Comparison of ENCODE assay signal across 8 mouse cellular contexts in the genomic region with DNA sequence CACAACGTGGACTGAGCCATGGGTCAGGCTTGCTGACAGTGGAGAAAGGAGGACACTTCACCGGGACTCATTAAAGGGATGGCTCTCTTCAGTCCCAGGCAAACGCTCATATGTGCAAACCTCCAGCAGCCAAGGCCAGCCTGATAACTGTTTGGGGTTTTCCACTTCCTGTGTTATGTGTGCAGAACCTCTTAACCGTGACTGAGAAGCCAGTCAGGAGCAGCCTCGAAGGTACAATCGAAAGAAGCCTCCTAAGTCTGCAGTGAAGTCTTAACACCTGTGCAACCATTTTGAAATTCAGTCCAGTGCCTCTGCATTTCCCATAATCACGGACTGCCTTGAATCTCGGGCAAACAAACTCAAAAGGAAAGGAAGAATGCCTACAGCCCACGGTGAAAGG. TPM values are rescaled to one million over a fixed set of nuclear protein-coding genes. Genes with fewer than 3 reads are reported as not detected.
DNase-seq lines count a peak whose midpoint lies in the region; ATAC-seq lines count a peak whose summit lies in the region.

No protein-coding gene starts in this region.

- no peak for ATAC-seq in embryonic facial prominence, embryonic 12.5 days (ENCODE audit: insufficient number of reproducible peaks, insufficient read depth, low FRiP score, low TSS enrichment)
- ATAC-seq in midbrain, embryonic 13.5 days, result no peak
- no peak for ATAC-seq in midbrain, embryonic 11.5 days (ENCODE audit: low FRiP score)

- 28% methylated on average over 9 of the region's 9 CpGs for WGBS in embryonic facial prominence, embryonic 12.5 days
- 34% methylated on average over 9 of the region's 9 CpGs for WGBS in embryonic facial prominence, embryonic 10.5 days
- WGBS in midbrain, embryonic 13.5 days, result 38% methylated on average over 9 of the region's 9 CpGs
- 34% methylated on average over 9 of the region's 9 CpGs for WGBS in midbrain, embryonic 11.5 days

- no peak overlapping the region for H3K27ac ChIP-seq in embryonic facial prominence, embryonic 12.5 days
- no peak overlapping the region for H3K27ac ChIP-seq in embryonic facial prominence, embryonic 10.5 days (replicated peaks)
- H3K27ac ChIP-seq in midbrain, embryonic 13.5 days, result no peak overlapping the region
- H3K27ac ChIP-seq in midbrain, embryonic 11.5 days (ENCODE audit: low read depth, low read length), result no peak overlapping the region

- H3K27me3 ChIP-seq in embryonic facial prominence, embryonic 12.5 days, result peaks cover 40% of the 10 kb centered on the region
- H3K27me3 ChIP-seq in embryonic facial prominence, embryonic 10.5 days (replicated peaks; ENCODE audit: low read depth, poor library complexity, severe bottlenecking), result peaks cover 88% of the 10 kb centered on the region
- H3K27me3 ChIP-seq in midbrain, embryonic 13.5 days, result peaks cover 33% of the 10 kb centered on the region
- H3K27me3 ChIP-seq in midbrain, embryonic 11.5 days (ENCODE audit: control insufficient read depth, insufficient read depth, low read length), result peaks cover 42% of the 10 kb centered on the region

- DNase-seq in embryonic facial prominence, embryonic 10.5 days (ENCODE audit: low spot score), result no peak
- DNase-seq in midbrain, embryonic 11.5 days (ENCODE audit: low spot score, missing footprints), result no peak
- peak; percentile 78 for DNase-seq in induced T-regulatory cell, adult 2 months (ENCODE audit: low read depth)
- DNase-seq in thymus, postnatal 10 days (ENCODE audit: low spot score in 2 of 2), result peak; percentile 9 to 41
- no peak for DNase-seq in kidney, adult 9 months
- DNase-seq in adrenal gland, postnatal 4 days (ENCODE audit: low spot score in 2 of 2), result no peak

- no peak overlapping the region for H3K4me3 ChIP-seq in embryonic facial prominence, embryonic 12.5 days
- no peak overlapping the region for H3K4me3 ChIP-seq in embryonic facial prominence, embryonic 10.5 days
- H3K4me3 ChIP-seq in midbrain, embryonic 13.5 days (replicated peaks), result peak overlapping the region; percentile 87
- H3K4me3 ChIP-seq in midbrain, embryonic 11.5 days (ENCODE audit: low read depth, low read length), result no peak overlapping the region

- H3K4me2 ChIP-seq in embryonic facial prominence, embryonic 12.5 days (replicated peaks), result peak overlapping the region; percentile 99; the same call in 1 of the 2 replicates
- H3K4me2 ChIP-seq in midbrain, embryonic 13.5 days (replicated peaks), result peak overlapping the region; percentile 93
- H3K4me2 ChIP-seq in midbrain, embryonic 11.5 days, result no peak overlapping the region

- no peak overlapping the region for H3K9ac ChIP-seq in embryonic facial prominence, embryonic 12.5 days
- no peak overlapping the region; the same call in 1 of the 2 replicates for H3K9ac ChIP-seq in midbrain, embryonic 13.5 days (replicated peaks)
- H3K9ac ChIP-seq in midbrain, embryonic 11.5 days (ENCODE audit: low read length), result no peak overlapping the region

- H3K9me3 ChIP-seq in embryonic facial prominence, embryonic 12.5 days, result no peaks in the 10 kb centered on the region
- no peaks in the 10 kb centered on the region for H3K9me3 ChIP-seq in embryonic facial prominence, embryonic 10.5 days
- no peaks in the 10 kb centered on the region for H3K9me3 ChIP-seq in midbrain, embryonic 13.5 days
- no peaks in the 10 kb centered on the region for H3K9me3 ChIP-seq in midbrain, embryonic 11.5 days (ENCODE audit: control insufficient read depth, low read length)

- H3K36me3 ChIP-seq in embryonic facial prominence, embryonic 12.5 days, result no peaks in the 10 kb centered on the region
- H3K36me3 ChIP-seq in embryonic facial prominence, embryonic 10.5 days (replicated peaks), result no peaks in the 10 kb centered on the region
- H3K36me3 ChIP-seq in midbrain, embryonic 13.5 days, result no peaks in the 10 kb centered on the region
- no peaks in the 10 kb centered on the region for H3K36me3 ChIP-seq in midbrain, embryonic 11.5 days (ENCODE audit: control insufficient read depth, insufficient read depth, low read length)

- H3K4me1 ChIP-seq in embryonic facial prominence, embryonic 12.5 days, result peaks cover 16% of the 10 kb centered on the region; the same call in 1 of the 2 replicates
- peaks cover 38% of the 10 kb centered on the region for H3K4me1 ChIP-seq in embryonic facial prominence, embryonic 10.5 days
- H3K4me1 ChIP-seq in midbrain, embryonic 13.5 days (replicated peaks), result peaks cover 44% of the 10 kb centered on the region
- peaks cover 15% of the 10 kb centered on the region for H3K4me1 ChIP-seq in midbrain, embryonic 11.5 days (ENCODE audit: control insufficient read depth, insufficient read depth, low read length)

RNA-seq across cellular contexts. Expression of gene Gfod1, which starts 3.1 kb away (rescaled TPM):
- 0.66 and 0.87 TPM in 2 replicates for polyA plus RNA-seq in embryonic facial prominence, embryonic 12.5 days (2016; fragmentation: Nextera tagmentation; extraction: Ambion mirVana)
- polyA plus RNA-seq in embryonic facial prominence, embryonic 10.5 days (2016; fragmentation: Nextera tagmentation; extraction: Ambion mirVana), result 0.10 and 0.40 TPM in 2 replicates
- 1.6 and 1.7 TPM in 2 replicates for polyA plus RNA-seq in midbrain, embryonic 13.5 days (2015; fragmentation: Nextera tagmentation; extraction: Ambion mirVana)
- polyA plus RNA-seq in midbrain, embryonic 11.5 days (2014; fragmentation: Nextera tagmentation; extraction: Ambion mirVana), result 0.53 and 0.77 TPM in 2 replicates
- total RNA-seq in adrenal gland, postnatal 4 days (2021), result 10 to 100 TPM; 10.3 to 10.4 TPM

Comparison
In these comparisons a context has a peak if more than half of its experiments do, and no peak if none do; other contexts are left out.
1. DNase-seq: peak in induced T-regulatory cell, adult 2 months (single experiment) and thymus, postnatal 10 days (2 of 2); none in embryonic facial prominence, embryonic 10.5 days (single experiment), midbrain, embryonic 11.5 days (single experiment), kidney, adult 9 months (single experiment) and adrenal gland, postnatal 4 days (0 of 2).